Mouse (Mus musculus) gastrocnemius, adult 18-20 months (tissue): ENCODE data around the gene Wdr54. TPM values are rescaled to one million over a fixed set of nuclear protein-coding genes. Genes with fewer than 3 reads are reported as not detected.

ENCODE experiments used
- DNase-seq: peaks from one replicate; pipeline ENCODE4 v3.0.0; 2021; ENCODE audit warnings: low spot score
- long read RNA-seq, 2 experiments: library from polyadenylated mRNA; stranded (forward); transcript quantifications; one replicate each; pipeline ENCODE4 v2.0.0; 2021
- total RNA-seq, 2 experiments: library from RNA; stranded (reverse); gene quantifications; 2 replicates each; pipeline ENCODE4 v1.2.3; 2021

The Wdr54 gene
- 1 to 10 TPM; 1.2 to 1.9 TPM for total RNA-seq
- long read RNA-seq, experiment 1 = 0 reads
- long read RNA-seq, experiment 2, partial matches to known transcripts = 2 of 3 reads
- long read RNA-seq, experiment 2, other reads (novel, unspliced or antisense) = 1 of 3 reads

DNA sequence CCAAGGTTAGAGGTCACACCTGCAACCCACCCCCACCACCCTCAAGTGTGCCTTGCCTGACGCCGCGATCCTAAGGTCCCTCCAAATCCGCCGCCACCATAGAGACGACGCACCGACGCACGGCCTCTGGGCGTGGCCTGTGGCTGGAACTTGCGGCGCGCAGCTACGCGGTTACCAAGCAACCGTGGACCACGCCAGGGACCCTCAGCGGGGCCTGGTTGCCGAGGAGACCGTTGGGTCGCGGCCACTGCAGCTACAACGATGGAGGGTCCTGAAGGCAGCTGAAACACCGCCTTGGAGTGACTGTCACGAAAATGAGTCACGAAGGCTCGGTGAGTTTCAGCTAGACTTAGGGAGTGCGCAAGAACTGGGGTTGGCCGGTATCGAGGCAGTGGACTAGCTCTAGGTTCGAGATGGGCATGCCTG lies at the start of gene Wdr54, which contains the start of gene 1700003E16Rik:
Gene Wdr54, minus strand, starts transcription at position 139 of the 426 bp plus-strand sequence.
Gene 1700003E16Rik, plus strand, starts transcription at position 146 of the 426 bp plus-strand sequence.
- peak; percentile 51 for DNase-seq

DNA sequence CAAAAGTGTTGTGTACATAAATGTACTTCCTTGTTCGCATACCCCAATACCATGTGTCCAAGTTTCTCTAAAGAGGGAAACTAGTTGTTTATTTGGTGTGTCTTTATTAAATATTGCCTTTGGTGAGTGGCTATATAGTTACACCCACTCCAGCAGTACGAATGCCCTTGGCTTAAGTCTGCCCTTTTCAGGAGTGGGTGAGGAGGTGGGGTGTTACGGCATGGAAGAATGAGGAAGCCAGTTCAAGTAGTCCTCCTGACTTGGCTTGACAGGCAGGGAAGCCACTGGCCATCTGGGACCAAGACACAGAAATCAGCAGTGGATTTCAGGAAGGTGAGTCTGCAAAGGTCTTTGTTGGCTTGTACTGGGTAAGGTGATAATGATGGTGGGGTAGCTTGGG lies 49.7 kb upstream of the Wdr54 start:
- DNase-seq = no peak

DNA sequence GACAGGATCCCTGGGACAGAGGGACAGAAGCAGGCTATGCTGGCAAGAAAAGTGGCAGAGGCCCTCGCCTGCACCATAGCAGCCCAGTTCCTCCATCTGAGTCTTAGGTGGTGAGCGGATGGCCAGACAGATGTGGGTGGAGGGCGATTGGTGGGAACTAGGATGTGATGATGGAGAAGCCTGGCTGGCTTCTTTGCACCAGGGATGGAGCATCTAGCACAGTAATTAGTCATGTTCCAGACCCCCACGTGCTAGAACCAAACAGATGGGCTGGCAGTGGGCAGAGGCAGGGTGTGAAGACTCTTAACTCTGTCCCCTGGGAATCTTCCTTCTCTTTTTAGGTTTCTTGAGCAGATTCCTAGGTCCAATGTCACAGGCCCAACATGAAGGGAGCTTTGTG lies 47.1 kb upstream of the Wdr54 start:
- no peak for DNase-seq

DNA sequence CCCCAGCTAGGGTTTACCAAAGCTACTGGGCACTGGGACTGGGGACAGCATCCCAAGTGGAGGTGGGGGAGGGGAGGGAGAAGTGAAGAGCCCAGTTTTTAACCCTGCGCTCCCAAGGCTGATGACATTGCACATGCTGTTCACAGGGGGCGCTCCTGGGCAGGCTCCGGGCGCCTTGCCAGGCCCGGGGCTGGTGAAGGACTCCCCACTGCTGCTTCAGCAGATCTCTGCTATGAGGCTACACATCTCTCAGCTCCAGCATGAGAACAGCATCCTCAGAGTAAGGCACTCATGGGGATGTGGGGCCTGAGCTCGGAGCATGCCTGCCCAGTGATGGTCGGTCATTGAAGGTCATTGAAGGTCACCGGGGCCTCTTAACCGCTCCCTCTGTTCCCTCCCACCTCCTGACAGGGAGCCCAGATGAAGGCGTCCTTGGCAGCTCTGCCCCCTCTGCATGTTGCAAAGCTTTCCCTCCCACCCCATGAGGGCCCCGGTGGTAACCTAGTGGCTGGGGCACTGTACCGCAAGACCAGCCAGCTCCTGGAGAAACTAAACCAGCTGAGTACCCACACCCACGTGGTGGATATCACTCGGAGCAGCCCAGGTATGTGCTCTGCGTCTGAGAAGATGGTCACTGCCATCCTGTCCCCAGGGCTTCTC lies 41.3 kb upstream of the Wdr54 start:
- DNase-seq = no peak

DNA sequence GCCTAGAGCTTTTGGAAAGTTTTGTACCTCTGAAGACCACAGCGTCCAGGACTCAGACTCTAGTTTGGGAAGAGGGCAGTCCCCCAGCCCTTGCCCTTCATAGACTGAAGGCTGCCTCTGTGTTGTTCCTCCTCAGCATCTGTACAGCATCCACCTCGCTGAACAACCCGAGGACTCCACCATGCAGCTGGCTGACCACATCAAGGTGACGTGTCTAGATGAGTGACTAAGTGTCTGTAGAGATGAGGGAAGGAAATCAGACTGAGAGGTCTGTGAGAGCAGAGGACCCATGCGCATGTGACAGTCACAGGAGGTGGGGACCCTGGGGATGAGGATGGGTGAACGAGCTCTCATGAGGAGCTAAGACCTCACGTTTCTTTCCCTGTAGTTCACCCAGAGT lies 37.4 kb upstream of the Wdr54 start:
- no peak for DNase-seq

DNA sequence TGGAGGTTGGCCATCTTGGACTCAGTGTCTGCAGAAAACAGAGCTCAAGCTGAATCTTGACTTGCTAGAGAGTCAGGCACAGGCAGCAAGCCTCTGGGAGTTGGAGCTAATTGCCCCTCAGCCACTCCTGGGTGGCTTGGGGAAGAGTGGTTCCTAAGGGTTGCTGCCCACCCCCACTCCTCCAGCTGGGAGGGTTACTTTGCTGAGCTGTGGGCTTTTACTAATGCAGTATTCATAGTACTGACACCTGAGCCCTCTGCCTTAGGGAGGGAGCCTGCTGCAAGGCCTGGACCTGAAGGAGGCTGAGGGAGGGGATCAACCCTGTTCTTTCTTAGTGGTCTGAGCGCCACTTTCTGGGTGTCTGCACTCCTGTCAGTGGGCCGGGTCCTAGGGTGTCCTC lies 30.7 kb upstream of the Wdr54 start:
- DNase-seq = no peak

- peak; percentile 31 for DNase-seq
These were observed 30.0 kb upstream of the Wdr54 start for GRCm38 (mm10) chr6:83185895-83186861.

DNA sequence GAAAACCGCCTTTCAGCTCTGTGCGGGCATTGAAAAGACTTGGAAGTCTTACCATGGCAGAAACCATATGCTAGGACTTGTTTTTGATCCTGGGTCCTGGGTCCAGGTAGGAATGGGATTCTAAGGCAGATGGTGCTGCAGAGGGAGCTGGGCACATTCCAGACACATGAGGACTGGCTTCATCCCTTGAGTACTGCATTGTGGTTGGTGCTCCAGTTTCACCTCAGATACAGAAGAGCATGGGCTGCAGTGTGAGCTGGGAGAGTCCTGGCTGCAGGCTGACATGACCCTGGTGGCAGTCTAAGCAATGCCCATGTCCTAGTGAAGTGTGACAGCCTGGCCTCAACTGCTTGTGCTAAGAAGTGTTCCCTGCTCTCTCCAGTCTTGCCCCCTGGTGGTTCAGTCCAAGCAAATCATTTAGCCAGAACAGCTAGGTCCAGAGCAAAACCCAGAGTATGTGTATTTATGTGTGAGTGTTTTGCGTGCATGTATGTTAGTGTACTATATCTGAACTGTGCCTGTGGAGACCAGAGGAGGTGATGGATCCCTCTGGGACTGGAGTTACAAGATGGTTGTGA lies 28.8 kb upstream of the Wdr54 start:
- no peak for DNase-seq

GRCm38 (mm10) chr6:83180605-83181004 lies 24.4 kb upstream of the Wdr54 start:
- no peak for DNase-seq

GRCm38 (mm10) chr6:83179390-83180117 lies 23.4 kb upstream of the Wdr54 start:
- no peak for DNase-seq

- peak; percentile 74 for DNase-seq
These were observed 19.8 kb upstream of the Wdr54 start for GRCm38 (mm10) chr6:83175996-83176395.

DNA sequence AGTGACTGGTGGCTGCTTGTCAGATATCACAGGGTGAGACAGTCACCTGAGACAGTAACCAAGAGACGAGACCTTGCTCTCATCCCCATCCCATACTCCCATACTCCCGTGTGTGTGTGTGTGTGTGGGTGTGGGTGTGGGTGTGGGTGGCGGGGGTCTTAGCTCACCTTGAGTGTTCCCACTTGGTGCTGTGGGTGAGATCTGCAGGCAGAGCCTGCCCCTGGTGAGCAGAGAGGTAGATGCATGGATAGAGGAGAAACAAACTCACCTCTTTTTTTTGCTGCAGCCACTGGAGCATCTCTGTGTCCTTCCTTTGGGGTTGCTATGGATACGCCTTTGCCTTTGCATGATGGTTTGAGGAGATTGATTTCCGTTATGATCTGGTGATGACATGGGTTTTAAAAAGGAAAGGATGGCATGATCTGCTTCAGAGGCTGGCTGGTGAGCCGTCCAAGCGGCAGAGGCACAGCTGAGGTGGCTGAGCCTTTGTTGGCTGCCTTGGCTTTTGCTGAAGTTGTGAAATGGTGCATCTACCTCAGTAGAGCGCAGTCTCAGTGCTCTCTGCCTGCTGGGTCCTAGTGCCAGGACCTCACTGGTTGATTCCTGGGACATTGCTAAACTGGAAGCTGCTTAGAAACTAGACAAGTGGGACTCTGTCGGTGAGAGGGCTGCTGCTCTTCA lies 16.2 kb upstream of the Wdr54 start:
- DNase-seq = no peak

- no peak for DNase-seq
These were observed 14.9 kb upstream of the Wdr54 start for GRCm38 (mm10) chr6:83171063-83171462.

DNA sequence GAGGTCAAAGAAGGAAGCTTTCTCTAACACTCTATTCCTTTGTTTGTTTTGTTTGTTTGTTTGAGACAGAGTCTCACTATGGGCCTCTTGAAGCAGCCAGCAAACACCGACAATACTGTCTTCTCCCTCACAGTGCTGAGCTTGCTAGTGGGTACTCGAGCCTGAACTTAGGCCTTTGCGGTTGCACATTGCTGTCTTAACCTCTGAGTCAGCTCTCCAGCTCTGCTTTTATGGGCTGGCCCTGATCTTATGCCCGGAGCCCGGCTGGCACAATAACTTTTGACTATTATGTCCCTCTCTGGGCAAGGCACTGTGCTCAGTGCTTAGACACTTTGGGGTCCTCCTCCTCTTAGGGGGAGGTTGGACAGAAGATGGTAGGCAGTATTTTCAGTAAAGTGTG lies 13.7 kb upstream of the Wdr54 start:
- DNase-seq = no peak

GRCm38 (mm10) chr6:83166243-83166630 lies 10.0 kb upstream of the Wdr54 start:
- no peak for DNase-seq

DNA sequence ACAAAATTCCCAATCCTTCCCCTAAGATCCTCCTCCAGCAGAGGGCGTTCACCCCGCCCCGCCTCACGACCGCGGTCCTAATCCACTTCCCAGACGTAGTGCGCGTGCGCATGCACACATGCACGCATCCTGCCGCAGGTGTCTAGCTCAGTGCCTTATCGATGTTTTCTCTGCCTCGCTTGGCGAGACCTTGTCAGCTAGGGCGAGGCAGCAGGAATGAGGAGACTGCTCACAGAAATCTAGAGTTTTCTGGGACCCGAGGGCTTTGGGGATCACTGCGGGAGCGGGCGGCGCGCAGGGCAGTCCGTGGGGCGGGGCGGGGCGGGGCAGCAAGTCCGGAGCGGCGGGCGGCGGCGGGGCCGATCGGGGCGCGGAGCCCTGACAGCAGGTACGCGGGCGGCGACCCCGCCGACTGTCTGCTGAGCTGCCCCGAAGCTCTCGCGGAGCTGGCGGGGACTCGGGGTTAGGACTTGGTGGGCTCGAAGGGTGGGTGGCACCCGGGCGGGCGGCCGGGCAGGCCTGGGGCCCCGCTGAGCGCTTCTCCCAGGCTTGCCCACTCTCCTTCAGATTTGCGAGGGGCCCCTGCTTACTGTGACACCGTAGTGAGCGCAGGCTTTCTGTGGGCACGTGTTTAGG lies 9.5 kb upstream of the Wdr54 start, which contains the start of gene Dctn1:
Gene Dctn1, plus strand, starts transcription at position 314 of the 636 bp plus-strand sequence.
- peak; percentile 95 for DNase-seq

- DNase-seq = no peak
These were observed 8.9 kb upstream of the Wdr54 start for GRCm38 (mm10) chr6:83165026-83165606.

DNA sequence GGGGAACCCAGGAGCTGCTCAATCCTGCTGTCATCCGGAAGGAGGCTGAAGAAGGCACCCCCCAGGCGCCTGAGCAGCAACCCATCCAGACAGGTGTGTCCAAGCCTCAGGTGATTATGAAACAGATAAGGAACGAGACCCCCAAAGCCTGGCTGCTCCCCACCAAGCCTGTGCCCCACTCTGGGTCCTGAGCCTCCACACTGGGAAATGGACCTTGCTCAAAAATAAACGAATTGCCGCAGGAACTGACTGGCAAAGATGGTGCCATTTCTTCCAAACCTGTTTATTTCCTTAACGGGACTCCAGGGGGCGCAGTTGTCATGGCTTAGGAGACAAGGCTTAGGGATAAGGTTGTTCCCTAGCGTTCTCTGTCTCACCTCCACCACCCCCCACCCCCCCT lies 6.5 kb upstream of the Wdr54 start:
- DNase-seq = peak; percentile 52

GRCm38 (mm10) chr6:83161921-83162641 lies 5.9 kb upstream of the Wdr54 start:
- DNase-seq = peak; percentile 29
